Mouse (Mus musculus): ENCODE measurements around the gene Wnk1.
"Not testable (repeated sequence)": the region's sequence is repeated elsewhere in the genome, so short reads cannot be mapped to it uniquely, and the experiment has no call there.

Gene Wnk1

DNA sequence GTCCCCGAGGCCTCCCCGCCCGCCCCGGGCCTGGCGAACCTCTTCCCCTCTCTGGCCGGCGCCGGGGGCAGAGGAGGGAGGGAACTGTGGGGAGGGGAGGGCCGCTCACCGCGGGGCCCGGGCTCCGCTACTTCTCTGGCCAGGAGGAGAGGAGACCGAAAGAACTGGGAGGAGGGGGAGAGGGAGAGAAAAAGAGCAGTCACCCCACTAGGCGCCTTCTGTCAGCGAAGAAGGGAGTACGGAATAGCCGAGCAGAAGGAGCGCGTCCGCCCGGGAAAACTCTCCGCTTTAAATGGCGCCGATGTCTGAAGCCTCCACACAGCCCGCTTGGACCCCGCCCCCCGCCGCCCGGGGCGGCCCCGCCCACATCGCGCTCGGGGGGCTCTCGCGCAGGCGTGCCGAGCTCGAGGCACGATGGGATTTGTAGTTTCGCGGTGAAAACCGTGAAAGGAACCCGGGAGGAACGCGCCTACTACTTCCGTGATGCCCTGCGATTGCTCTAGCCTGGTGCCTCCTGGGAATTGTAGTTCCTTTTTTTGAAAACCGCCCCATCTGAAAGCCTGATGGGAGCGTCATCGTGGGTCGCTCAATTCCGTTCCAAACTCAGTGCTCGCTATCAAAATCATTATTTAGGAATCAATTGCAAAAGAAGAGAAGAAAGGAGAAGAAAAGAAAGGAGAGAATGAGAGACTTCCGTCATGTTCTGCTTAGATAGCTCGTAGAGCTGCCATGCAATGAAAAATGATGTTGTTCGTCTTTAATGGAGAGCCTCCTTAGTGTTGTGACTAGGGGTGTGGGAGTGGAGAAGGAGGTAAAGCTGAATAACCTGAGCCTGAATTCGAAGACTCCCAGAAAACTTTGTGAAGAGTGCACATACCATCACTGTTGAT is at the start of gene Wnk1:
Wnk1 (minus strand) TSS at position 307 of the 890 bp plus-strand sequence.
- DNase-seq (ENCODE audit: low spot score in 2 of 2): peak; percentile 93 to 96

DNA sequence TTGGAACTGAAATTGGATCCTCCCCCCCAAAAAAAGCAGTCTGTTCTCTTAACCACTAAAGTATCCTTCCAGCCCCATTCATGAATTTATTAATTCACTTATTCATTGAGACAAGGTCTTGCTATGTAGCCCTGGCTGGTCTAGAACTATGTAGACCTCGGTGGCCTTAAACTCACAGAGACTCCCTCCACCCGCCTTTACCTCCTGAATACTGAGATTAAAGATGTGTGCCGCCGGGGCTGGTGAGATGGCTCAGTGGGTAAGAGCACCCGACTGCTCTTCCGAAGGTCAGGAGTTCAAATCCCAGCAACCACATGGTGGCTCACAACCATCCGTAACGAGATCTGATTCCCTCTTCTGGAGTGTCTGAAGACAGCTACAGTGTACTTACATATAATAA is 48.6 kb upstream of the Wnk1 start:
- DNase-seq (ENCODE audit: low spot score in 2 of 2): not testable (repeated sequence)

DNA sequence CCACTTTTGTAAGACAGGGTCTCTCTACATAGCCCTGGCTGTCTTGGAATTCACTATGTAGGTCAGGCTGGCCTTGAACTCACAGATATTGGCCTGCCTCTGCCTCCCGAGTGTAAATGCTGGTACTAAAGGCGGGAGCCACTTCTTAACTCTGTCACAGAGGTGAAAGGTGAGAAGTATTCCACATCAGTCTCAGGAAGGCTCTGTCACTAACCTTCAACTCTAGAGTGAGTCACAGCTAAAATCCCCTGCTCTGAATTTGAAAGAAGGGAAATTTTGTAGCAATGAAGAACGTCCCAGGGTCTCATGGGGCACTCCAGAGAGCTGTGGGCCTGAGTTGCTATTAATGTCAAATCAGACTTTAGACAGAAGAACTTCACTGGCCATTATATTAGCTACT is 47.4 kb upstream of the Wnk1 start:
- no peak for DNase-seq (ENCODE audit: low spot score in 2 of 2)

DNA sequence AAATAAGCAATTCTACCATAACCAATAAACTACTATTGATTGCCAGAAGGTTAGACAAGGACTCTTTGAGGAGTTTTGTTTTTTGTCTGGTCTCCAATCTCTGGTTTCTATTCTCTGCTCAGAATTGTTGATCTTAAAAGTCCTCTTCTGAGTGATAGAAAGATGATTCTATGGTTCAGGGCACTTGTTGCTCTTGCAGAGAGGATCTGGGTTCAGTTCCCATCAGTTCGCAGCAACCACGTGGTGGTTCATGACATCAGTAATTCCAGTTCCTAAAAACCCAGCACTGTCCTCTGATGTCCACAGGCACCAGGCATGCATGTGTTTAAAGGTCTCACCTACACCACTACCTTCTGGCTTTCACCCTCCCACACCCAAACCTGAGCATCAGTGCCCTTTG is 46.5 kb upstream of the Wnk1 start:
- no peak for DNase-seq (ENCODE audit: low spot score in 2 of 2)

GRCm38 (mm10) chr6:120083442-120083841 is 45.0 kb upstream of the Wnk1 start:
- no peak for DNase-seq (ENCODE audit: low spot score in 2 of 2)

DNA sequence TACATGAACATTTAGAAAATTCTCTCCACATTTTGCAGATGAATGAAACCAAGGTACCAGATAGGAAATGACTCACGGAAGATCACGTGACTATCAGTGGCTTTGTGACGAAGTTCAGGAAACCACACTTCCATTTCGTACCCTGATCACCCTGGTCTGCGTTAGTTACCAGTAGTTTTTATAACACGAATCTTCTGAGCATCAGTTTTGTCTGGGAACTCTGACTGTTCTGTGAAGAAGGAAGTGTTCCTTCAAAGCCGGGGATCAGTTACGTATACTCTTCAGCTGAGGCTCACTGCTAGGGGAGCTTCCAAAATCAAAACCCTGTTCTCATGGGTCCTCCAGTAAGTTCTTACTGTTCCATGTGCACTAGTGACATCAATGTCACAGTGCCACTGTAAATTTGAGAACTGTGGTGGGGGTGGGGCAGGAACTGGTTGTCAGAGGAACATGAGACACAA is 44.5 kb upstream of the Wnk1 start:
- DNase-seq (ENCODE audit: low spot score in 2 of 2): no peak

DNA sequence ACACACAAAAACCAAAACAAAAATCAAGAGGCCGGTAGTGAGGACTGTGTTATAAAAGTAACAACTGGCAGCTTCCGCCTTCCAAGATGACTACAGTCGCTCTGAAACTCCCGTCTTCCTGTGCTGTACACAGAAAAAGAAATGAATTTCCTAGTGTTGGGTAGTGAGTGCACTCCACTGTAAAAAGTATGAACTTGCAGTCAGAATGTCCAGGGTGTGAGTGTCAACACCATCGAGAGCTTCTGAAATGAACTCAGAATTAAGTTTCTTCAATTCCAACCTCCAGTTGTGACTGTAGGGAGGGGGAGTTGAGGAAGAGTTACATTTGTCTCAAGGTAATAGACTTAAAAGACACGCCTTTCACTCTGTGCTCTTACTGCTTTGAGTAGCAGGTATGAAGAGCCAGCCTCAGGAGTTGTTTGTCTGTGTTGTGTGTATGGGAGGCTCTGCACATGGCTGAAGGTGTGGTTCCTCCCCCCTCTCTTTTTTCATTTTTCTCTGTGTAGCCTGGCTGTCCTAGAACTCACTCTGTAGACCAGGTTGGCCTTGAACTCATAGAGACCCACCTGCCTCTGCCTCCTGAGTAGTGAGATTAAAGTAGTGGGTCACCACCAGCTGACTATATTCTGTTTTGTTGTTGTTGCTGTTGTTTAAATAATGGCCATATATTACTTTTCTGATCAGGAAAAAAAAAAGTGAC is 43.9 kb upstream of the Wnk1 start:
- DNase-seq (ENCODE audit: low spot score in 2 of 2): no peak

- DNase-seq (ENCODE audit: low spot score in 2 of 2): no peak
Measured at GRCm38 (mm10) chr6:120081516-120081915, 43.0 kb upstream of the Wnk1 start.

DNA sequence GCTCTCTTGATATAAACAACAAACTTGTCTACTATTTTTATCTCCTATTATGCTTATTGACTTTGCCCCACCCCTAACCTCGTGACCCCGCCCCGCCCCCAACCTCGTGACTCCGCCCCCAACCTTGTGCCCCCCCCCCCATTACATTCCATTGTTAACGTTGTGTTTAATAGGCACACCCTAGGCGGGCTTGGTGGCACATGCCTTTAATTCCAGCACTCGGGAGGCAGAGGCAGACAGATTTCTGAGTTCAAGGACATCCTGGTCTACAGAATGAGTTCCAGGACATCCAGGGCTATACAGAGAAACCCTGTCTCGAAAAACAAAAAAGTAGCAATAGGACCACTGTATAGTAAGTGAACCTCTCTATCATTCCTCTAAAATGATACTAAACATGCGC is 41.1 kb upstream of the Wnk1 start:
- DNase-seq (ENCODE audit: low spot score in 2 of 2): no peak

DNA sequence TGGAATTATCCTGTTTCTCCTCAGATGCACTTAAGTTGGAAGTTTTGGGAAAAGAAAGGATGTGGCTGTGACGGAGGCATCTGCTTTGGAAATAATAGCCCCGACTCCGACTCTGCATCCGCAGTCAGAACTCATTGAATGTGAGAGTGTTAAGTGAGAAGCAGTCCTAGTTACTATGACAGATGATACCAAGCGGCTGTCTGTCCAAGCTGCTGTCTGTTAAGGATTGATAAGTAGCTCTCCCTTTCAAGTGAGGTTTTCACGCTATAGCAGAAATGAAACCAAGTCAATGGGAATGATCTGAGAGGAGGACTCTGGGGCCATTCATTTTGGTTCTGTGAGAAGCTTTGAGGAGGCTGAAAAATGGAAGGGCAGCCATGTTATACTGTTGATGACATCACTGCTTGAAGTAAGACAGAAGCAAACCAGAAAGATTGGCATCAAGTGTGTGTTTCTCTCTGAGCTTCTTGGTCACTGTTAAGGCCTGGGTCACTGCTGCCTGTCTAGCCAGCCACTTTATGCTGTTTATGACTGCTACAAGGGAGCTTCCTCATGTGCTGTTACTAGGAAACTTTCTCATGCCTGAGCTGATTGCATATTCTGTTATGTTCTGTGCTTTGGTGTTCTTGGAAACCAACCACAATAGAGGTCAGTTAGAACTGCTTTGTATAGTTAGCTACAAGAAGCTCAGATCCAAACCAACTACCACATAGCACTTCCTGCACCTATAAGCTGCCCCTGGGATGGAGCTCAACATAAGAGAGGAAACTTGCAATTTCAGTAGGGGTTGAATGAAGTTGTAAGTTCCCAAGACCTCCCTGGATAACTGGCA is 38.4 kb upstream of the Wnk1 start:
- no peak for DNase-seq (ENCODE audit: low spot score in 2 of 2)

DNA sequence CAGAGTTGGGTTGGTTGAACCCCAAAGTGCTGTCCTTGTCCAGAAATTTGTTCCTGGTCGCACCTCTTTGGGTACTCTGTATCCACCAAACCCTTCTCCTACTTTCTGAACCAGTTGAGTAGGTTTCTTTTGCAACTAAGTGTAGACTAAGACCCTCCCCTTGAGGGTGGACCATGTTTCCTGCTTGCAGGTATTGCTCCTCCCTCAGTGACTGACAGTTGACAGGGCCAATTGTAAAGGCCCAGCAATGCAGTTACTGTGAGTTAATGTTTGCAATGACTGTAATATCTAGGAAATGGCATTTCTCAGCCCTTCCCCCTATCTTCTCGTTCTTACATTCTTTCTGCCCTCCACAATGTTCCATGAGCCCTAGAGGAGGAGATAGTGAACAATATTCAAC is 34.2 kb upstream of the Wnk1 start:
- no peak for DNase-seq (ENCODE audit: low spot score in 2 of 2)

DNA sequence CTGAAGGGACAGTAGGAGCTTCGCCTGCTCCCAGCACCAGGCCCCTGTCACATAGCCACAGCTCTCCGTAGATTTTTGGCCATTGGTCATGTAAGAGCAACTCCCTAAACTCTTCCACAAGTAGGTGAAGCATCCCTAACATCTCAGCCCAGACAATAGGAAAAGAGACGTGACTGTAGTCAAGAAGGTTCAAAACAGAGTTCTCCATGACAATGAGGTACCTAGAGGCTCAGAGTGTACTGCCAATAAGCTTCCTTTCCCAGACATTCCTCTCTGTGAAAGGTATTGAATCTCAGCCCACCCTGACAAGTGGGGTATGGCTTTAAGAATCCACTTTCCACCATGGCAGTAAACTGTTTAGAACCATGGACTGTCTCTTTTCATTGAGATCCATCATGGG is 31.1 kb upstream of the Wnk1 start:
- no peak for DNase-seq (ENCODE audit: low spot score in 2 of 2)

- no peak for DNase-seq (ENCODE audit: low spot score in 2 of 2)
Measured at GRCm38 (mm10) chr6:120065552-120066177, 27.2 kb upstream of the Wnk1 start.

DNA sequence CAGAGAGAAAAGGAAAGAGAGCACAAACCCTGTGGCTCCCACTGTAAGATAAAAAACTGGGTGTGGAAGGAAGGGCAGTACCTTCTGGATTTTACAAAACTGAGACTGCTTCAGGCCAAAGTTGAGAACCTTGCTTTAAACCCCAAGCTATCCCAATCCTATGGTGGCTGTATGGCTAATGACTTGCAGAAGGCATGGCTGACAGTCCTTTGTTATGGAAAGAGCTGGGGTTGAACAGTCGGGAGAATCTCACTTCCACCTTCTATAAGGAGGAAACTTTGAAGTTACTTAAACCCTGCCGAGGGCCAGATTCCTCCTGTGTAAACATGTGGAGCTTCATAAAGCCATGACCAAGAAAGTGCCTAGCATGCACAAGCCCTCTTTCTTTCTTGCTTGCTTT is 26.2 kb upstream of the Wnk1 start:
- no peak for DNase-seq (ENCODE audit: low spot score in 2 of 2)

DNA sequence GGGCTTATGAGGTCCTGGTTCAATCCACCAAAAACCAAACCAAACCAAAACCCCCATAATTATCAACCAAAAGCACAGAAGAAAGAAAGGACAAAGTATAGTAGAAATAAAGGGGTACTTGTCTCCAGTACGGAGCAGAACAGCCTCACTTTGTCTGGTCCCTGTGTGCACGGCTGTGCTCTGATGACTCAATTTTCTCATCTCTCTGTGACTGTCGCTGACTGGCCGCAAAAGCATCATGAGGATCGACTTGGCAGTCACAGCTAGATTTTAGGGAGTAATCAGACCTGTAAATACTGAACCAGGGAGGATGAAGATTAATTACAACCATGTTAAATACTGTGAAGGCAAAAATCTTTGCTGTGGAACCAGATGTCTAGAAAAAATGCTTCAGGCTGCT is 24.5 kb upstream of the Wnk1 start:
- DNase-seq (ENCODE audit: low spot score in 2 of 2): no peak

- no peak for DNase-seq (ENCODE audit: low spot score in 2 of 2)
Measured at GRCm38 (mm10) chr6:120055666-120056540, 17.4 kb upstream of the Wnk1 start.

GRCm38 (mm10) chr6:120054412-120054811 is 15.9 kb upstream of the Wnk1 start:
- no peak for DNase-seq (ENCODE audit: low spot score in 2 of 2)

- no peak for DNase-seq (ENCODE audit: low spot score in 2 of 2)
Measured at GRCm38 (mm10) chr6:120047705-120048292, 9.3 kb upstream of the Wnk1 start.

DNA sequence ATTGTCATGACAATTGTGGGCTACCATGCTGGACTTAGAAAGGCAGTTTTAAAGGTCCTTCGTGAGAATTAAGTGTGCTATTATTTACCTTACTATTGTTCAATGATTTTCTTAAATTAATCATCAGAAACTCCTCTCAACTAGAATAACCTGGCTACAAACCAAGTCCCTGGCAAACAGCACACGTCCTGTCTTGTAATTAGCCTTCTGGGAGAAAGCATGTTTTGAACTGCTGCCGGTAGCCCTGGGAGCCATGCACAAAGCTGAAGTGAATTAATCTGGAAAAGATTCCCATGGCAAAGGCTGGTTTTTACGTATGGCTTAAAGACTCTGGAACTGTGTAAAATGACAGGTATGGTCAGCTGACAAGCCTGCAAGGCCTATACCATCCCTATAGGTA is 6.9 kb upstream of the Wnk1 start:
- DNase-seq (ENCODE audit: low spot score in 2 of 2): no peak

DNA sequence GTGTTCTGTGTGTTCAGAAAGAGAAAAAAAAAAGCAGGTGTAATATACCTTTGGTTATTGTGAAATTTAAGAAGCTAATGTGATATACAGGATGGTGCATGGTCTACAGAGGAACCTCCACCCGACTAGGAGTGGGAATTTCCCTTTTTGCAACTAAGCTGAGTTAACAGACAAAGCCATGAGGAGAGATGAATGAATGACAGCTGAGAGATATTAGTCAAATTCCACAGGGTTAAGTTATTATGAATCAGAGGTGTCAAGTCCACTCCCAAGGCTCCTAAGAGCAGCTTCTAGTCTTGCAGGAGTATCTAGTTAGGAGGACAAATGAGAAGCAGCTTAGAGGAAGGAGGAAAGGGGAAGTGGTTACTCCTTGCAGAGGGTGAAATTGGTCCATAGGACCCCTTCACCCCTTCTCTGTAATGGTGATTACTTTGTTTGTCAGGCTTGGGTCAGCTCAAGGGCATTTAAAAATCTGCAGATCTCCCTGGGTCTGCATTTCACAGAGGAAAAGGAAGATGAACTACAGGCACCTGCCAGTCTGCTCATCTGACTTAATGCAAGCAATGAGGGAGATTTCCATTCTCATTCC is 4.3 kb upstream of the Wnk1 start:
- DNase-seq (ENCODE audit: low spot score in 2 of 2): no peak

All from spleen, postnatal 14 days (tissue).